Mouse (Mus musculus): ENCODE results near the gene Stxbp1.
"Not testable (repeated sequence)": the region's sequence is repeated elsewhere in the genome, so short reads cannot be mapped to it uniquely, and the experiment has no call there.

DNA sequence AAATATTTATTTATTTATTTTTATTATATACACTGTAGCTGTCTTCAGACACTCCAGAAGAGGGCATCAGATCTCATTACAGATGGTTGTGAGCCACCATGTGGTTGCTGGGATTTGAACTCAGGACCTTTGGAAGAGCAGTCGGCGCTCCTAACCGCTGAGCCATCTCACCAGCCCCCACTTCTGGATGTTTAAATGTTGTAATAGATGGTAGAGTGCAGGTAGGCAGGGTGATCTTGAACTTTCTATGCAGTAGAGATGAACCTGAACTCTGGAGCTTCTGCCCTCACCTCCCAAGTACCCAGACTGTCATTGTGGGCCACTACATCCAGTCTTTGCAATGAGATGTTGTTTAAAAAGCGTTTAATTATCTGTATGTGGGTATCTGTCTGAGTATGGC, 6.7 kb upstream of the Stxbp1 start:
- not testable (repeated sequence) for TF ChIP-seq CTCF, POLR2A (IDR thresholded peaks at IDR 0.05; ENCODE audit: extremely low read depth, insufficient read depth, low read length)
